Mouse (Mus musculus) forebrain, embryonic 13.5 days (tissue): ENCODE results near the gene Hist1h4m. TPM values are rescaled to one million over a fixed set of nuclear protein-coding genes. Genes with fewer than 3 reads are reported as not detected.
"Not testable (repeated sequence)": the region's sequence is repeated elsewhere in the genome, so short reads cannot be mapped to it uniquely, and the experiment has no call there.

ENCODE experiments used
- ATAC-seq: fragments of 200-750 bp; cut with Nextera tagmentation; 2 replicates; pipeline ENCODE4 v1.8.0; 2017
- H3K27ac ChIP-seq: fragments of 300-500 bp; sonication (generic); 2 replicates; pipeline ENCODE4 v1.5.1; 2015; ENCODE audit warnings: inconsistent platforms, mild to moderate bottlenecking, moderate library complexity
- H3K27me3 ChIP-seq: fragments of 300-500 bp; sonication (generic); 2 replicates; pipeline ENCODE4 v1.6.1; 2015; ENCODE audit warnings: mild to moderate bottlenecking, inconsistent platforms
- H3K36me3 ChIP-seq: fragments of 300-500 bp; sonication (generic); 2 replicates; pipeline ENCODE4 v1.6.1; 2015; ENCODE audit warnings: mild to moderate bottlenecking, inconsistent platforms; ENCODE audit not compliant: poor library complexity, severe bottlenecking
- H3K4me1 ChIP-seq: fragments of 300-500 bp; sonication (generic); 2 replicates; pipeline ENCODE4 v1.6.1; 2015; ENCODE audit warnings: inconsistent platforms
- H3K4me2 ChIP-seq: fragments of 300-500 bp; sonication (generic); 2 replicates; pipeline ENCODE4 v1.6.1; 2015; ENCODE audit warnings: inconsistent platforms, mild to moderate bottlenecking, moderate library complexity
- H3K4me3 ChIP-seq: fragments of 300-500 bp; sonication (generic); 2 replicates; pipeline ENCODE4 v1.5.1; 2015; ENCODE audit warnings: mild to moderate bottlenecking, inconsistent platforms
- H3K9ac ChIP-seq: fragments of 300-500 bp; sonication (generic); 2 replicates; pipeline ENCODE4 v1.6.1; 2015; ENCODE audit warnings: mild to moderate bottlenecking, inconsistent platforms
- H3K9me3 ChIP-seq: fragments of 300-500 bp; sonication (generic); replicated peaks from 2 replicates; pipeline ENCODE4 v1.6.1; 2016; ENCODE audit warnings: inconsistent platforms
- WGBS: fragments of 180-500 bp; shearing (Covaris S2); methylation state at CpG from one replicate; pipeline ENCODE4 v1.1.7; 2015; 5-methylcytosine and 5-hydroxymethylcytosine counted together
- polyA plus RNA-seq: library from polyadenylated mRNA; unstranded; fragments of >200 nt; fragmentation: Nextera tagmentation; extraction: Ambion mirVana; gene quantifications from 2 replicates; pipeline ENCODE4 v1.2.1, GENCODE M21; 2015

Hist1h4m gene
- polyA plus RNA-seq, 1 experiment from 2014 or later: not detected

GRCm38 (mm10) chr13:21828511-21828910 is 17.0 kb downstream of the Hist1h4m start:
- no peaks in the 10 kb centered on the region for H3K9me3 ChIP-seq
- H3K4me3 ChIP-seq: no peak overlapping the region
- no peak for ATAC-seq
- WGBS: 82% methylated on average over 3 of the region's 3 CpGs
- H3K4me1 ChIP-seq: no peaks in the 10 kb centered on the region
- H3K36me3 ChIP-seq: peaks cover 6% of the 10 kb centered on the region; the same call in 1 of the 2 replicates
- no peak overlapping the region for H3K4me2 ChIP-seq
- no peaks in the 10 kb centered on the region for H3K27me3 ChIP-seq
- no peak overlapping the region for H3K9ac ChIP-seq
- H3K27ac ChIP-seq: no peak overlapping the region

GRCm38 (mm10) chr13:21830344-21830743 is 18.8 kb downstream of the Hist1h4m start:
- Histone ChIP-seq H3K27me3 (no peaks in the 10 kb centered on the region), H3K36me3 (peaks cover 6% of the 10 kb centered on the region; the same call in 1 of the 2 replicates), H3K9ac (no peak overlapping the region), H3K27ac (no peak overlapping the region; the same call in 1 of the 2 replicates), H3K9me3 (no peaks in the 10 kb centered on the region), H3K4me3 (no peak overlapping the region), H3K4me2 (0 out of 2 replicates have a peak overlapping the region, but pooled peaks have one; percentile 1), H3K4me1 (no peaks in the 10 kb centered on the region)
- no peak for ATAC-seq
- WGBS: 87% methylated on average over 10 of the region's 10 CpGs

GRCm38 (mm10) chr13:21831418-21832394 is 20.2 kb downstream of the Hist1h4m start, which contains the start of gene Hist1h4n:
TSS of gene Hist1h4n (minus strand) at chr13:21832196.
- not testable (repeated sequence) for H3K4me1 ChIP-seq, H3K9me3 ChIP-seq, H3K27me3 ChIP-seq, H3K9ac ChIP-seq, H3K36me3 ChIP-seq
- peak within 1 kb of the TSS; percentile 26 for H3K4me3 ChIP-seq
- peak within 1 kb of the TSS; percentile 52 for H3K4me2 ChIP-seq
- peak; percentile 84 for ATAC-seq
- WGBS: under 1% methylated on average over 26 of the region's 58 CpGs
- peak within 1 kb of the TSS; percentile 66 for H3K27ac ChIP-seq

GRCm38 (mm10) chr13:21833461-21833860 is 21.9 kb downstream of the Hist1h4m start, which contains the start of the genes Hist1h2ap and Hist1h2br:
TSS of gene Hist1h2ap (minus strand) at chr13:21833507.
TSS of gene Hist1h2br (plus strand) at chr13:21833743.
- H3K4me1 ChIP-seq, H3K4me2 ChIP-seq, H3K27ac ChIP-seq, H3K36me3 ChIP-seq, H3K9me3 ChIP-seq, H3K27me3 ChIP-seq, H3K4me3 ChIP-seq, H3K9ac ChIP-seq: not testable (repeated sequence)
- ATAC-seq: peak; percentile 97
- WGBS: no CpG with 5 or more reads among the region's 24 CpGs

- not testable (repeated sequence) for H3K4me1 ChIP-seq, H3K27ac ChIP-seq, H3K9me3 ChIP-seq, H3K27me3 ChIP-seq, H3K4me3 ChIP-seq, H3K9ac ChIP-seq, H3K4me2 ChIP-seq, H3K36me3 ChIP-seq
- no CpG with 5 or more reads among the region's 4 CpGs for WGBS
- peak; percentile 84 for ATAC-seq
Measured at GRCm38 (mm10) chr13:21840508-21840907, 29.0 kb downstream of the Hist1h4m start.

- not testable (repeated sequence) for H3K9ac ChIP-seq, ATAC-seq, H3K27ac ChIP-seq, H3K27me3 ChIP-seq, H3K9me3 ChIP-seq, H3K4me1 ChIP-seq, H3K4me2 ChIP-seq, H3K36me3 ChIP-seq, H3K4me3 ChIP-seq
Measured at GRCm38 (mm10) chr13:21846356-21846755, 34.8 kb downstream of the Hist1h4m start.

- H3K36me3 ChIP-seq: no peaks in the 10 kb centered on the region
- H3K9me3 ChIP-seq: no peaks in the 10 kb centered on the region
- no peak overlapping the region for H3K27ac ChIP-seq
- no peaks in the 10 kb centered on the region for H3K4me1 ChIP-seq
- no peak for ATAC-seq
- H3K9ac ChIP-seq: no peak overlapping the region
- WGBS: 17% methylated on average over 8 of the region's 8 CpGs
- no peak overlapping the region for H3K4me3 ChIP-seq
- no peak overlapping the region for H3K4me2 ChIP-seq
- H3K27me3 ChIP-seq: no peaks in the 10 kb centered on the region
Measured at GRCm38 (mm10) chr13:21847883-21848282, 36.3 kb downstream of the Hist1h4m start.

- not testable (repeated sequence) for H3K27ac ChIP-seq
Measured at GRCm38 (mm10) chr13:21850696-21851095, 39.1 kb downstream of the Hist1h4m start.

GRCm38 (mm10) chr13:21852215-21852945 is 40.8 kb downstream of the Hist1h4m start:
- no peak for ATAC-seq
- Histone ChIP-seq H3K36me3 (no peaks in the 10 kb centered on the region), H3K4me1 (no peaks in the 10 kb centered on the region), H3K27me3 (no peaks in the 10 kb centered on the region), H3K9me3 (no peaks in the 10 kb centered on the region), H3K27ac (no peak overlapping the region), H3K4me3 (no peak overlapping the region), H3K4me2 (no peak overlapping the region), H3K9ac (no peak overlapping the region)
- WGBS: 74% methylated on average over 3 of the region's 3 CpGs

More at GRCm38 (mm10) chr13:21850696-21851095, 39.1 kb downstream of the Hist1h4m start:
- not testable (repeated sequence) for H3K9ac ChIP-seq, H3K9me3 ChIP-seq, H3K4me1 ChIP-seq, H3K27me3 ChIP-seq, H3K36me3 ChIP-seq, H3K4me3 ChIP-seq, ATAC-seq, H3K4me2 ChIP-seq
- 34% methylated on average over 1 of the region's 1 CpGs for WGBS

- H3K4me1 ChIP-seq: no peaks in the 10 kb centered on the region
- H3K36me3 ChIP-seq: no peaks in the 10 kb centered on the region
- H3K9ac ChIP-seq: no peak overlapping the region
- peak; percentile 68 for ATAC-seq
- no peaks in the 10 kb centered on the region for H3K9me3 ChIP-seq
- H3K27ac ChIP-seq: no peak overlapping the region
- H3K4me2 ChIP-seq: peak overlapping the region; percentile 55
- peak overlapping the region; percentile 42 for H3K4me3 ChIP-seq
- under 1% methylated on average over 11 of the region's 11 CpGs for WGBS
- H3K27me3 ChIP-seq: no peaks in the 10 kb centered on the region
Measured at GRCm38 (mm10) chr13:21855146-21855545, 43.6 kb downstream of the Hist1h4m start.

- peak overlapping the region; percentile 42 for H3K4me3 ChIP-seq
- no peaks in the 10 kb centered on the region for H3K9me3 ChIP-seq
- no peaks in the 10 kb centered on the region for H3K36me3 ChIP-seq
- H3K9ac ChIP-seq: peak overlapping the region; percentile 54; the same call in 1 of the 2 replicates
- no peaks in the 10 kb centered on the region for H3K27me3 ChIP-seq
- 2% methylated on average over 15 of the region's 15 CpGs for WGBS
- H3K27ac ChIP-seq: no peak overlapping the region
- peak; percentile 61; the same call in 1 of the 2 replicates for ATAC-seq
- peak overlapping the region; percentile 55 for H3K4me2 ChIP-seq
- no peaks in the 10 kb centered on the region for H3K4me1 ChIP-seq
Measured at GRCm38 (mm10) chr13:21855698-21856162, 44.2 kb downstream of the Hist1h4m start.

GRCm38 (mm10) chr13:21861608-21862007 is 50.1 kb downstream of the Hist1h4m start:
- WGBS: 17% methylated on average over 5 of the region's 5 CpGs
- no peak overlapping the region for H3K27ac ChIP-seq
- no peak overlapping the region for H3K4me3 ChIP-seq
- no peak for ATAC-seq
- no peaks in the 10 kb centered on the region for H3K27me3 ChIP-seq
- H3K36me3 ChIP-seq: no peaks in the 10 kb centered on the region
- no peaks in the 10 kb centered on the region for H3K9me3 ChIP-seq
- no peak overlapping the region for H3K4me2 ChIP-seq
- H3K4me1 ChIP-seq: no peaks in the 10 kb centered on the region
- no peak overlapping the region for H3K9ac ChIP-seq
